Mouse (Mus musculus) midbrain, postnatal 0 days (tissue): ENCODE results near the gene Coq9. TPM values are rescaled to one million over a fixed set of nuclear protein-coding genes. Genes with fewer than 3 reads are reported as not detected.
A peak's percentile ranks its signal among the peaks of the same experiment; 100 is the strongest.

Experiments
- ATAC-seq: fragments of 200-750 bp; cut with Nextera tagmentation; 2 replicates; pipeline ENCODE4 v1.8.0; 2017; ENCODE audit warnings: moderate number of reproducible peaks, mild to moderate bottlenecking, moderate TSS enrichment, moderate library complexity; ENCODE audit not compliant: low FRiP score
- DNase-seq: peaks from one replicate; pipeline ENCODE4 v3.0.0-alpha.2; 2015; ENCODE audit warnings: low spot score
- H3K27ac ChIP-seq: fragments of 300-500 bp; sonication (generic); 2 replicates; pipeline ENCODE4 v1.5.1; 2014; ENCODE audit warnings: low read depth, mild to moderate bottlenecking, low read length, mixed read lengths
- H3K27me3 ChIP-seq: fragments of 300-500 bp; sonication (generic); 2 replicates; pipeline ENCODE4 v1.6.1; 2014; ENCODE audit warnings: low read length, control low read depth, mixed read lengths; ENCODE audit not compliant: insufficient read depth
- H3K36me3 ChIP-seq: fragments of 300-500 bp; sonication (generic); 2 replicates; pipeline ENCODE4 v1.6.1; 2014; ENCODE audit warnings: low read length, control low read depth, mixed read lengths; ENCODE audit not compliant: insufficient read depth
- H3K4me1 ChIP-seq: fragments of 300-500 bp; sonication (generic); 2 replicates; pipeline ENCODE4 v1.6.1; 2014; ENCODE audit warnings: mild to moderate bottlenecking, control low read depth, antibody characterized with exemption, low read length, mixed read lengths; ENCODE audit not compliant: insufficient read depth
- H3K4me2 ChIP-seq: fragments of 300-500 bp; sonication (generic); 2 replicates; pipeline ENCODE4 v1.6.1; 2014; ENCODE audit warnings: low read depth, mild to moderate bottlenecking, low read length, mixed read lengths; ENCODE audit not compliant: poor library complexity, severe bottlenecking
- H3K4me3 ChIP-seq: fragments of 300-500 bp; sonication (generic); 2 replicates; pipeline ENCODE4 v1.5.1; 2014; ENCODE audit warnings: low read depth, mild to moderate bottlenecking, low read length, moderate library complexity
- H3K9ac ChIP-seq: fragments of 300-500 bp; sonication (generic); replicated peaks from 2 replicates; pipeline ENCODE4 v1.6.1; 2014; ENCODE audit warnings: mild to moderate bottlenecking, low read length, moderate library complexity, mixed read lengths; ENCODE audit not compliant: poor library complexity, severe bottlenecking
- H3K9me3 ChIP-seq: fragments of 300-500 bp; sonication (generic); 2 replicates; pipeline ENCODE4 v1.6.1; 2016; ENCODE audit warnings: low read length, control low read depth
- CTCF ChIP-seq: IDR thresholded peaks from 2 replicates; pipeline ENCODE4 v1.5.1; 2016; ENCODE audit warnings: antibody characterized with exemption, mild to moderate bottlenecking
- WGBS: fragments of 180-500 bp; shearing (Covaris S2); extraction: QIAGEN DNeasy Blood & Tissue Kit; methylation state at CpG from one replicate; pipeline ENCODE4 v1.1.7; 2014; 5-methylcytosine and 5-hydroxymethylcytosine counted together
- polyA plus RNA-seq: library from polyadenylated mRNA; unstranded; fragments of >200 nt; fragmentation: Nextera tagmentation; extraction: Ambion mirVana; gene quantifications from 2 replicates; pipeline ENCODE4 v1.2.1, GENCODE M21; 2015
- total RNA-seq: library from RNA; depleted of rRNA; stranded (reverse); fragments of >200 nt; gene quantifications from 2 replicates; pipeline ENCODE4 v1.2.3, GENCODE M21; 2014

The Coq9 gene
- total and polyA plus RNA-seq, 2 experiments from 2014 or later: 46.5 to 101 TPM

DNA sequence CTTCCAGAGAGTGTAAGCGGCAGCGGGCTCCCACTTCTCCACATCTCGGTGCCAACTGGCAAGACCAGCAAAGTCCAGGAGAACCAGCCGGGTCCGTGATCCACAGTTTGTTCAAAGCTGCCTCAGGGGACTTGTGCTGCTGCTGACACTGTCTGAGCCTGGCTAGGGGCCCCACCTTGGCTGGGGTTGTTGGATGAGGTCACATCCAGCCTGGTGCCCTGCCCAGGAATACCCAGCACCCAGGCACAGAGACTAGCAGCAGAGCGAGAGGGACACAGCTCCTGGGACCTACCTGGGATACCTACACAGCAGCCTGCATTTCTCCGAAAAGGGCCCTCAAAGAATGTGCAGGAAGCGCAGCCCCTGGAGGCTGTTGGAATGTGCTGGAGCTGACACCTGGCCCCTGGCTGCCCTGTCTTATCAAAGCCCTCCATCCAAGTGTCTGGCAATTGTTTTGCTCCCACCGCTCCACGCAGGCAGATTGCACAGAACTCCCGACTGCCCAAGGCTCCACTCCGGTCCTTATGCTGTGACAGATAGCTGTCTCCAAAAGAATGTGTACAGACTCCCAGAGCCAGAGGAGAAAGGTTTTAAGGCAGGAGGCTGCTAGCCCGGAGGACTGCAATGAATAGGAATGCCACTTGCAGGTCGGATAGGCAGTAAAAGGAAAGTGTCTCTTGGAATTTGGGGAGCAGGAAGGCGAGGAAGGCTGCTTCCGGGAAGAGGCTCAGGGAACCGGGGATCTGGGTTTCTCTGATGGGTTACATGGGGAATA, 37.2 kb downstream of the Coq9 start:
- no peak for DNase-seq
- Histone ChIP-seq H3K4me3 (peak overlapping the region; percentile 52), H3K4me1 (no peaks in the 10 kb centered on the region; the same call in 1 of the 2 replicates)

DNA sequence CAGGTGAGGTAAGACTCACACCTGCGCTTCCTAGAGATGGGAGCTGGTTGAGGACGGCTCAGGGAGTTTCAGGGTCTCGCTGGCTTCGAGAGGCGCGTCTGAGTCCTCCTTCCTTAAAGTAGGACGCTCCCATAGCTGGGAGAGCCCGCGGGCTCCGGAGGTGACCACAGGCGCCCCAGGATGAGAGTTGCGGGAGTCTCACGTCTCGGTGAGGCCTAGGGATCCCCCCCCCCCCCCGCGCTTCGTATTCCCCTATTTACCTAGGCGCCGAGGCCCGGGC, 37.7 kb downstream of the Coq9 start:
- 0% methylated on average over 16 of the region's 20 CpGs for WGBS
- TF ChIP-seq CTCF: no peak
- Histone ChIP-seq H3K9me3 (no peaks in the 10 kb centered on the region), H3K27ac (no peak overlapping the region), H3K4me2 (peak overlapping the region; percentile 80), H3K4me1 (no peaks in the 10 kb centered on the region; the same call in 1 of the 2 replicates), H3K4me3 (peak overlapping the region; percentile 52), H3K9ac (peak overlapping the region; percentile 44), H3K27me3 (peaks cover 11% of the 10 kb centered on the region; the same call in 1 of the 2 replicates), H3K36me3 (no peaks in the 10 kb centered on the region)
- DNase-seq: no peak
- ATAC-seq: no peak

More for the DNA sequence above, 37.2 kb downstream of the Coq9 start:
- Histone ChIP-seq H3K4me2 (peak overlapping the region; percentile 80), H3K36me3 (no peaks in the 10 kb centered on the region), H3K27me3 (peaks cover 11% of the 10 kb centered on the region; the same call in 1 of the 2 replicates), H3K9ac (peak overlapping the region; percentile 44), H3K9me3 (no peaks in the 10 kb centered on the region), H3K27ac (no peak overlapping the region)
- WGBS: 19% methylated on average over 17 of the region's 17 CpGs
- no peak for ATAC-seq
- no peak for TF ChIP-seq CTCF

GRCm38 (mm10) chr8:94876197-94876730, 38.1 kb downstream of the Coq9 start, which contains the start of gene Dok4:
TSS of gene Dok4 (minus strand) at chr8:94876330.
- DNase-seq (peak; percentile 61), ATAC-seq (no peak; the same call in 1 of the 2 replicates)
- peak within 1 kb of the TSS; percentile 80 for H3K4me2 ChIP-seq
- TF ChIP-seq CTCF: no peak
- no peaks in the 10 kb centered on the region for H3K36me3 ChIP-seq
- peaks cover 11% of the 10 kb centered on the region; the same call in 1 of the 2 replicates for H3K27me3 ChIP-seq
- 1% methylated on average over 27 of the region's 37 CpGs for WGBS
- H3K4me3 ChIP-seq: peak within 1 kb of the TSS; percentile 52
- H3K4me1 ChIP-seq: no peaks in the 10 kb centered on the region; the same call in 1 of the 2 replicates
- no peak within 1 kb of the TSS for H3K27ac ChIP-seq
- peak within 1 kb of the TSS; percentile 44 for H3K9ac ChIP-seq
- H3K9me3 ChIP-seq: no peaks in the 10 kb centered on the region

DNA sequence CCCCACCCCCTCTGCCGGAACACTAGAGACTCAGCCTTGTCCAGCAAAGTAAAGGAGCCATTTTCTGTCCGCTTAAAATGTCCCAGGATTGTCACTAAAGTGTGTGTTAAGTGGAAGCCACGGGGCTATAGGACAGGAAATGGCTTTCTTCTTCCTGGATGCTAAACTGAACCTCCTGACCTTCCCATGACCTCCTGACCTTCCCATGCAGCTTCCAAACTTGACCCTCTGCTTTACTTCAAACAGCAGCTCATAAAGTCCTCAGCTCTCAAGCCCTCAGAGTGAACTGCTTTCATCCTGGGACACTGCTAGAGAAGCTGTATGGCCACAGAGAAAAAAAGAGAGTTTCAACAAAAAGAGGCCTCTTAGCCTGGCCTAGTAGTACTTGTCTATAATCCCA, 38.7 kb downstream of the Coq9 start:
- Histone ChIP-seq H3K36me3 (no peaks in the 10 kb centered on the region), H3K9ac (no peak overlapping the region), H3K4me2 (no peak overlapping the region), H3K4me3 (no peak overlapping the region), H3K27ac (no peak overlapping the region), H3K27me3 (peaks cover 11% of the 10 kb centered on the region; the same call in 1 of the 2 replicates), H3K9me3 (no peaks in the 10 kb centered on the region), H3K4me1 (no peaks in the 10 kb centered on the region)
- TF ChIP-seq CTCF: no peak
- no peak for DNase-seq
- ATAC-seq: no peak
- WGBS: 56% methylated on average over 3 of the region's 3 CpGs

GRCm38 (mm10) chr8:94880742-94881141, 42.6 kb downstream of the Coq9 start:
- no peaks in the 10 kb centered on the region for H3K4me1 ChIP-seq
- H3K4me3 ChIP-seq: no peak overlapping the region
- 73% methylated on average over 4 of the region's 4 CpGs for WGBS
- no peak for DNase-seq
- no peak overlapping the region for H3K4me2 ChIP-seq
- no peak overlapping the region for H3K9ac ChIP-seq
- TF ChIP-seq CTCF: no peak
- no peak for ATAC-seq
- no peaks in the 10 kb centered on the region for H3K9me3 ChIP-seq
- no peaks in the 10 kb centered on the region for H3K36me3 ChIP-seq
- peaks cover 4% of the 10 kb centered on the region; the same call in 1 of the 2 replicates for H3K27me3 ChIP-seq
- no peak overlapping the region for H3K27ac ChIP-seq

GRCm38 (mm10) chr8:94888383-94889036, 50.4 kb downstream of the Coq9 start:
- WGBS: 38% methylated on average over 14 of the region's 14 CpGs
- ATAC-seq (no peak), DNase-seq (no peak)
- no peak overlapping the region for H3K4me3 ChIP-seq
- H3K36me3 ChIP-seq: no peaks in the 10 kb centered on the region
- H3K4me1 ChIP-seq: no peaks in the 10 kb centered on the region
- no peak overlapping the region for H3K27ac ChIP-seq
- H3K4me2 ChIP-seq: no peak overlapping the region
- no peaks in the 10 kb centered on the region for H3K9me3 ChIP-seq
- H3K9ac ChIP-seq: no peak overlapping the region
- TF ChIP-seq CTCF: no peak
- H3K27me3 ChIP-seq: no peaks in the 10 kb centered on the region
